Mouse (Mus musculus) G1E-ER4 (cell line): Measurements from ENCODE around the gene Lrmda. TPM values are rescaled to one million over a fixed set of nuclear protein-coding genes. Genes with fewer than 3 reads are reported as not detected.

Experiments used
- GATA1 ChIP-seq: IDR thresholded peaks from one replicate; pipeline ENCODE4 v1.8.0; 2012; ENCODE audit warnings: low read length, inconsistent platforms
- polyA plus RNA-seq: library from polyadenylated mRNA; stranded (reverse); fragments of >175 nt; gene quantifications from 2 replicates; pipeline ENCODE4 v1.2.3, GENCODE M21; 2012

Lrmda gene
- polyA plus RNA-seq, 1 experiment: not detected

DNA sequence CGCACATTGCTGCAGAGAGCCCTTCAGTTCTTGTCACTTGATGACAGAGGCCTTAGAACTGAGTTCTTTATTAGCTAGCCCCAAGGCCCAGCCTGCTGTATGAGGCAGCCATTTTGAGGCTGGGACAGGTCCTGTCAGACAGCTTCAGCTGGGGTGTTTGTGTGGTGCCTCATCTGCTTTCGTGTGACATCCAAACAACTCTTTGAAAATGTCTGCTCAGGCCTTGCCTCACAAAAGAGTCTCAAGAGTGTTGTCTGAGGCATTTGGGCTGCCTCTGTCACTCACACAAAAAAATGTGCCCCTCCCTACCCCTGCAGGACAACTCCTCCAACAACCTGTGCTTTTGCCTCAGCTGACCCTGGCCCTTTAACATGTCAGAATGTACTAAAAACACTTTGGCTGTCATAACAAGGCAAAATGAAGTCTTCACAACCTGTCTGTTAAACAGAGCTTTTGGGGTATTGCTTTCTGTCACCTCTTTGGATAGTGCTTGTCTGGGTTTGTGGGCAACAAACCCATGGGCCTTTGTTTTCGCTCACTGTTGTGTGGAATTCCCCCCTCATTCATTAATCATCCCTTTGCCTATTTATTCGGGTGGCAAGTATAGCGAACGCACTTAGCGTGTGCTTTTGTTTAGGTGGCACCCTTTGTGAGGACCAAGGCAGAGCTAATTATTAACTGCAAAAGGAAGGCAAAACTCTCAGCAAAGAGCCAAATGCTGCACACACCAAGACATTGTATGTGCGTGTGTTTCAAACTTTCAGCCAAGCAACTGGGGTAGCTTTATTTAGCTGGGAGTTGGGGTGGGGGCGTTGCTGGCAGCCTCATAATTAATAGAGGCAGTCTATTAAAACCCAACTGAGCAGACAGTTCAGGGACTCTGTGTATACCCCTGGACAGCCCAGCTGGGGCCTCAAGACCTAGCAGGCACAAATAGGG lies 660.5 kb downstream of the Lrmda start:
- no peak for TF ChIP-seq GATA1

DNA sequence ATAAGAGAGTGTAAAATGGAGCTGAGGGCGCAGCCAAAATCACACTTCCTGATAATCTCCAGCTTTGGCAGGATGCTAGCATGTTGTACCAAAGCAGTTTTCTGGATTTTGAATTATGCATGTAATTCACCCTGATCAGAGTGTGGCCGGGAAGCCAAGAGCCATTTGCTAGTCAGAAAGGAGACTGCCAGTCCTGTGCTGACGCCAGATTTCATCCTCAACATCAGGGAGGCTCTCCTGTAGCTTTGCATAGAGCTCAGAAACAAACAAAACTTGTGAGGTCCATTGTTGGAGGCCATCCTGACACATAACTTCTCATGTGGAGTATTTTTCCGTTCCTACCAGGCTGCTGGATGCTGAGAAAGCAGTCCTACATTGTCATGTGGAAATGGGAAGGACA lies 667.4 kb downstream of the Lrmda start:
- no peak for TF ChIP-seq GATA1

DNA sequence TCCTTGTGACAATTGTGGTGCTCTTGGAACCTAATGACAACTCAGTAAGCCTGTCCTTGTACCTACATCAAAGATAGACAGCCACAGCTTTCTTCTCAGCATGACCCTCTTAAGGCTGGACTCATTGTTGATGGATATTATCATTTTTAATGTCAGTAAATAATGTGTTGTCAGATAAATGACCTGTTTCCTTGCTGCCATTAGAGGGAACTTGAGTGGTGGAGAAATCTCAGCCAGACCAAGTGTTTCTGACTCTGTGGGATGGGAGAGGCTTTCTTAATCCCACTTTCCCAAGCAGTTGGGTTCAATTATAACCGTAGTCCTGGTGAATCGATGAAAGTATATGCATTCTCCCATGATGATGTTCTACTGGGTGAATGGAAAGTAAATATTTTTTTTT lies 668.9 kb downstream of the Lrmda start:
- TF ChIP-seq GATA1: no peak

DNA sequence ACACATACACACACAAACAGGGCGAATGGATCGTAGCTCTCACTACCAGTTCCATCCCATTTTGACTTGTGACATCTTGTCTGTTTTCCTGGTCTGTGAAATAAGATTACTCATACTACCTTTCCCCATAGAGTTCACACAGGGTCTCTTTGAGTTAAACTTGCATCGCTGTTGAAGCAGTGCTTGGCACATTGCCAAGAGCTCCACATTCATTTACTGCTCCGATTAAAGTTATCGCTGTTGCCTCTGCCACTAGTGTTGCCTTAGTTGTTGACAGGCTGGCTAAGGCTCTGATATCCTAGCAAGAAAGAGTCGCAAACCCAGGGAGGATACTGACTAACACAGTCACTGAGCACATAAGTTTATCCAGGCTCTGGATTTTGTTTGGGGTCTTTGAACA lies 675.9 kb downstream of the Lrmda start:
- no peak for TF ChIP-seq GATA1

DNA sequence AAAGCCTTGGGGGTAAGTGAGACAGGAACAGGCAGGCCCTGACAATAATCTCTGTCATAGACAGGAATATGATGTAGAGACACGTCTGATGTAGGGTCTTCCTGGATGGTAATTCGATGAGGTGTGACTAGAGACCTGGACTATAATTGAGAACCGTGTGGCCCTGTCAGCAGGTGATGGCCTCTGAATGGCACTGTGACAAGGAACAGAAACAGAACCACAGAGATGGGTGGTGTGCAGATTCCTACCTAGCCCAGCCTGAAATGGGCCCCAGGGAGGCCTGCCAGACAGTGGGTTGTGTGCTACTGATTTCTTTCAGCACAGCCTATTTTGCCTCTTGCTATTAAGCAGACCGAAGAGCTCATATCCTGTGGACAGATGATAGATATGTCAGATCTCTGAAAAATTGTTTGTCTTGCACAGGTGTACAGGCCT lies 676.4 kb downstream of the Lrmda start:
- no peak for TF ChIP-seq GATA1

DNA sequence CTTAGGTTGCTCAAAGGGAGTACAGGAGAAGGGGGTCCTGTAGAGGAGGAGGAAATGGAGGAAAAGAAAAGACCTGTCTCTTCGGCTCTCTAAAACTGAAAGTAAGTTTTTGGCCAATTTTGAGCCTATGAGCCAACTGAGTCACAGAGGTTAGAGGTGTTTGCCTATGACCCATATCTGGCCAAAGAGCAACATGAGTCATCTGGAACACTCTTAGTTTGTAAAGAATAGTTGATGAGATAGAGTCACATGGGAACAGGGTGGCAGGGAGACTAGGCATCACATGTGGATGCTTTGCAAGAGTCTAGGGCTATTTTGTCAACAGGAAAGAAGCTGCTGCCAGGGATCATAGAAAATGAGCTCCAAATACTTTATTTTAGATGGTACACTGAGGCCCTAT lies 680.7 kb downstream of the Lrmda start:
- TF ChIP-seq GATA1: no peak

DNA sequence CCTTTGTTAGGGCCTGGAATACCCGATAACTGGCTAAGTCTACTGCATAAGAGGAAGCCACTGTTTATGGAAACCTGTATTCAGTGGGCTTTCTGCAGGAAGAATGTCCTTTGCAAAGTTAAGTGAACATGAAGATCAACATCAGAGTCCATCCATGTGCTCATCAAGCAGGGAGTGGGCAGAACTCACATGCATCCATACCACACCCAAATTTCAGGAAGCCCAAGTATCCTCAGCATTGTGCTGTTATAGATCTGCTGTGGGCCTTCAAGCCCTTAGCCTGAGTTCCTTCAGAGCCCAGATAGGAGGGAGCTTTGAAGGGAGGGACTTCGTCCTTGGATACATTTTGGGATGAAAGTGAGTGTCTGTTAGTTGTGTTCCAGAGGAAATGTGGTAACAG lies 681.2 kb downstream of the Lrmda start:
- TF ChIP-seq GATA1: no peak

DNA sequence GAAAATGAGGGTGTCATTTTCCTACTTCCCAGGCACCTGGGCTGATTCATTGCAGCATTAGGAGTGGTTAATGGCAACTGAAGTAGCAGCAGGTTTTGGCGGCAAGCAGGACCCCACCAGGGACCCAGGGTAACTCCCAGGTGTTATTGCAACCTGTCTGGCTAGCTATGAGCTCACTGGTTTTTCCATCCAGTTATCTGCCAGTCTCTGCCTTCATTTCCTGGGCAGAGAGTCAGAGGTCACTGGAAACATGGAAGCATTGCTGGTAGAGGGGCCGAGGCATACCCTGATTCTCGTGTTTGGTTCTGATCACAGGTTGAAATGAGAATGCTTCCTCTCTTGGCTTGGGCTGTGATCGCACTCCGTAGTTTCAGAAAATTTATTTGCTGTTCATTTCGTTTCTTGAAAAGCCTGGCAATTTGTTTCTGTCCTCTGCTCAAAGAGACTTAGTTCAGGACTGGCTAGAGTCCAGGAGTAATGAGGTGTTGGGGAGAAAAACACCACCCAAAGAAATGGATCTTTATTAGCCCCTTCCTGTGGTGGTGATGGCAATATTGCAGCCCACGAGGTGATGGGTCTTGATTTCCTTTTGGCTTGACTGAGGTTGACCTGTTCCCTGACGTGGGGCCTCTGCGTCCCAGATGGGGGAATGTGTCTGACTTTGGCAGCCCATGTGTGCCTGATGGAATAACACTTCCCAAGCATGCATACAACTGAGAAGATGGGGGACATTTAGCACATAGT lies 688.6 kb downstream of the Lrmda start:
- TF ChIP-seq GATA1: no peak

DNA sequence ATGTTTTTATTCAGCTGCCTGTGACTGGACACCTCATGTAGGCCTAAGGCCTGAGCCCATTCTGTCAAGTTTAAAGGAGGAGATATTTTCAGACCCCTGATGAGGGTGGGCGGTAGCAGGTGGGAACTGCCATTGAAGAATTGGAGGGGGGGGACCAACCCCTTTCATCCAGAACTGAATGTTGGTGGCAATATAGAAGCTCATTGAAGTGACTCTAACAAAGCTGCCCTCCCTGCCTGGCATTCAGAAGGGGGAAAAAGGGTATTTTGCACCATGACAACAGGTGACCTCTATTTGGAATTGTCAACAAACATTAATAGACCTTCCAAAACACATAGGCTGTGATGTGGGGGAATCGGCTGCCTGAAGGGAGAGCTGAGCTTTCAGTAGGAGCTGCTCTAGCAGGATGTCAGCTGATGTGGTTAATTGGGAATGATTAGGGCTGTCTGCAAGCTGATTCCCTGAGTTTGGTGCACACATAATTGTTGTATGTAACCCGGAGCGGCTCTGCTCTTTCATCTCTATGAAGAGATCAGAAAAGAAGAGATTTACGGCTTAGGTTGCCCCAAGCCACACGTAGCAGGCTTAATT lies 690.7 kb downstream of the Lrmda start:
- no peak for TF ChIP-seq GATA1

DNA sequence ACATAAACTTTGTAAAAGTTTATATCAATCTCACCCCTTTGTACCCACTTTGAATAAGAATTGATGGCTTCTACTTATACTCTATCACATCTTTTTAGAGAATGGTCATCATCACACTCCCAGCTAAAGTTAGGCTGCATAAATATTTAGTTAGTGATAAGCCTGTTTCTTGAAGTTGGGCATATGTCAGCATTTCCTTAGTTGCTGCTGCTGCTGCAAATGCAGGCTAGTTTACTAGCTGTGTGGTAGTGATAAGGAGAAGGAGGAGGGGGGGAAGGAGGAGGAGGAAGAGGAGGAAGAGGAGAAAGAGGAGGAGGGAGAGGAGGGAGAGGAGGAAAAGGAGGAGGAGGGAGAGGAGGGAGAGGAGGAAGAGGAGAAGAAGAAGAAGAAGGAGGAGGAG lies 692.9 kb downstream of the Lrmda start:
- TF ChIP-seq GATA1: no peak

DNA sequence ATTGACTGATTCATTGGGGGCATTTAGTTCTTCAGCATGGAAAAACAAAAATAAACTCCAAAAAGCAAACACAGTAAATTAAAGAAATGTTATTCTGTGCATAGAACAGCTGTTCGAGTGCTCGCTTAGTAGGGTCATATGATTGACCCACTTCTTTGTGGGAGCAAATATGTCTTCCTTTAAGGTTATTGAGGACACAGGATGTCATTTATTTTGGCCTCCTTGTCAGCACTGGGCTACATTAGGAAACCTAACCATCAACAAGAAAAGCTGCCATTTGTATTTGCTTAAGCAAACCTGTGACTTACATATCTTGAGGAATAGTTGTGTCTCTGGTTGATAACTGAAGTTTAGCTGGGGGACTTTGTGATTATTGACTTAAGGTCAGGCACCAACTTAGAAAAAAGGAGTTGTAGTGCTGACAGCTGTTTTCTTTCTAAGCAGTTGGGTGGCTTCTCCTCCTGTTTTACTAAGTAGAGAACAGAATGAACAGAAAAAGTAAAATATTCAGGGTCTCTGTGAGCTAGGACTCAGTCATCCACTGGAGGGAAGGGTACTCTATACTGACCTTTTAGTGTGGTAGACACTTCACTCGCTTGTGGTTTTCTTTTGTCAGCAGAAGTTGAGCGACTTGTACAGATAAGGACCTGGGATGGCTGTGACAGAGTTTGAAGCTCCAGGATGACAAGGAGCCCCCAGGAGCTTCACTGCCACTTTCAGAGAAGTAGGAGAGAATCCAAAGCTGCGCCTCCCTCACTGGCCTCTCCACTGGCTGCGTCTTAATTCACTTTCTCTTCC lies 696.3 kb downstream of the Lrmda start:
- TF ChIP-seq GATA1: no peak

DNA sequence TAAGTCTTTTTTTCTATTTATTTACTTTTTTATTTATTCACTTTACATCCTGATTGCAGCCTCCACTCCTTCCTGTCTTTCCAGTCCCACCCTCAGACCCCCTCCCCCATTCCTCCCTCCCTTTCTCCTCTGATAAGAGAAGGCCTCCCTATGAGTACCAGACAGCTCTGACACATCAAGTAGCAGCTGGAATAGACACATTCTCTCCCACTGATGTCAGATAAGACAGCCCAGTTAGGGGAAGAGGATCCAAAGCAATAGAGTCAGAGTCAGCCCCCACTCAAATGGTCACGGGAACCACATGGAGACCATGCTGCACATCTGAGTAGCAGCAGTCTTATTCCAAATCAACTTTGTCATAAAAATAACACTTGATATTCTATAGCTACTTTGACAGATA lies 700.5 kb downstream of the Lrmda start:
- no peak for TF ChIP-seq GATA1

DNA sequence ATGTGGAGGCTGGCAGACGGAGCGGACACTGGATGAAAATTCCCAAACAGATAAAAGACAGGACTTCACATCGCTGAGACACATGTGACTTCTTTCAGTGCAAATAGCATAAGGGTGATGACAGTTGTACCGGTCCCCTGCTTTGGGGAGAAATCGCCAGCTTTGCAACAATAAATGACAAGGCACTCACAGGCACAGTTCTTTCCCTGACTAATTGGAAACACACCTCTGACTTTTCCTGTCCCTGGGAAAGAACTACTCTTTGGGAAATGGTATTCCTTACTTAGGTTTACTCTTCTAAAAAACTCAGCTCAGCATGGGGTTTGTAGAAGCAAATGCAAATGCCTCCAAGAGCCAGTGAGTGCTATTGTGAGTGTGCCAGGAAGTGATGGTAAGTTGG lies 702.3 kb downstream of the Lrmda start:
- TF ChIP-seq GATA1: no peak

DNA sequence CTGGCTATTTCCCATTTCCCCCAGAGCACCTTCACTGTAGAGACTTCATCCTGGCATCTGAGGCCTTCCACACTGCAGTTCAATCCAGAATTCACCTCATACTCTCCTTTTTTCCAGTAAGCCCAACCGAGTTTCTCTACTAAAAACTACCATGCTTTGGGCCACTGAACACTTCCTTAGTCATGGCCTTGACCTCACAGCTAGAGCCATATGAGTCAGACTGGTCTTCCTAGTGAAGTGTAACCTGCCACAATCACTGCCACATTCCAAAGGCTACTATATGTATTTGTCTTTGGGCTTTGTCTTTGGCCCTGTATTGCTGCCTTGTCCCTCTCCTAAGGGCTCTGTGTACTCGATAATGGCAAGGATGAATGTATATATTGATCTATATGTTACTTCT lies 708.0 kb downstream of the Lrmda start:
- no peak for TF ChIP-seq GATA1

DNA sequence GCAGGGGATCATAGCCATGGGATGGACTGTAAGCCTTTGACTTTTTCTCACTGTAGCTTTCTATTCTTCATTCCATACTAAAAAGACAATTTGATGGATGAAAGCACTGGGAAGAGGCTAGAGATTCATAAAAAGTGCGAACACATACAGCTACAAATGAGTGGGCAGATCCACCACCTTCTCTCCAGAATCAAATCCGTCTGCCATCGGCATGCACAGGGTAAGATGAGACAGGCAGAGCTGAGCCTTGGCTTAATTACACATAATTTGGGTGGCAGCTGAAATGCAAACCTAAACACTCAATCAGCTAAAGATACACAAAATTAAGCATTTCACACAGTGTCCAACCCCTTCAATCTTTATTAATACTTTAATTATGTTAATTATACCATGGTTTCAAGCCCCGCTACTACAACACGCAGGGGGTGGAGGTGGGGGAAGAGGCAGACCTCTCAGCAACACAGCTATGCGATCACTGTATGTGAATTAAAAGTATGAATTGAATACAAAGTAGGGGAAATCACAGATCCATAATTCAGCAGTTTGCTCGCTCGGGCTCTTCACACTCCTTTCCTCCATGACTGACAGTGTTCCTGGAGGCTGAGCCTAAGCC lies 709.2 kb downstream of the Lrmda start:
- no peak for TF ChIP-seq GATA1
